Mouse (Mus musculus) urinary bladder, postnatal 25 days (tissue): ENCODE results near the gene Boc.
A peak's percentile ranks its signal among the peaks of the same experiment; 100 is the strongest.

Source experiments
- DNase-seq: peaks from one replicate; pipeline ENCODE4 v3.0.0; 2022; ENCODE audit warnings: low spot score

Gene Boc

GRCm38 (mm10) chr16:44558471-44559329 lies at the start of gene Boc:
Boc (minus strand) TSS chr16:44558897.
- DNase-seq = peak; percentile 52

- no peak for DNase-seq
Observed at GRCm38 (mm10) chr16:44606643-44607042, 47.9 kb upstream of the Boc start.

- no peak for DNase-seq
Observed at GRCm38 (mm10) chr16:44604021-44604616, 45.4 kb upstream of the Boc start.

GRCm38 (mm10) chr16:44601999-44602794 lies 43.5 kb upstream of the Boc start:
- DNase-seq = no peak

- DNase-seq = no peak
Observed at GRCm38 (mm10) chr16:44601182-44601581, 42.5 kb upstream of the Boc start.

GRCm38 (mm10) chr16:44597106-44597806 lies 38.6 kb upstream of the Boc start:
- no peak for DNase-seq

GRCm38 (mm10) chr16:44589506-44589905 lies 30.8 kb upstream of the Boc start:
- no peak for DNase-seq

- DNase-seq = no peak
Observed at GRCm38 (mm10) chr16:44579421-44580024, 20.8 kb upstream of the Boc start.

- no peak for DNase-seq
Observed at GRCm38 (mm10) chr16:44578551-44578950, 19.9 kb upstream of the Boc start.

GRCm38 (mm10) chr16:44568056-44568455 lies 9.4 kb upstream of the Boc start:
- DNase-seq = no peak

GRCm38 (mm10) chr16:44565328-44566210 lies 6.9 kb upstream of the Boc start:
- DNase-seq = no peak

GRCm38 (mm10) chr16:44564359-44564758 lies 5.7 kb upstream of the Boc start:
- no peak for DNase-seq

- DNase-seq = no peak
Observed at GRCm38 (mm10) chr16:44562061-44562460, 3.4 kb upstream of the Boc start.

GRCm38 (mm10) chr16:44560214-44560613 lies 1.5 kb upstream of the Boc start:
- no peak for DNase-seq

GRCm38 (mm10) chr16:44559330-44559695 lies 616 bp upstream of the Boc start:
- no peak for DNase-seq

GRCm38 (mm10) chr16:44557661-44558470 lies 831 bp downstream of the Boc start:
- DNase-seq = peak; percentile 56

- DNase-seq = no peak
Observed at GRCm38 (mm10) chr16:44557084-44557483, 1.6 kb downstream of the Boc start.

- no peak for DNase-seq
Observed at GRCm38 (mm10) chr16:44555791-44556709, 2.6 kb downstream of the Boc start.

GRCm38 (mm10) chr16:44553861-44554260 lies 4.8 kb downstream of the Boc start:
- DNase-seq = no peak
